Mouse (Mus musculus) myocyte (in vitro differentiated cells): ENCODE results near the gene Zbtb42.

Experiments used
- CEBPB ChIP-seq: IDR thresholded peaks from 2 replicates; pipeline ENCODE4 v1.6.1; 2011; ENCODE audit warnings: mild to moderate bottlenecking, moderate library complexity; ENCODE audit not compliant: poor library complexity, insufficient read depth, severe bottlenecking
- MAX ChIP-seq: IDR thresholded peaks from one replicate; pipeline ENCODE4 v1.6.1; 2011; ENCODE audit warnings: low read depth, mild to moderate bottlenecking, control low read depth
- POLR2A ChIP-seq: IDR thresholded peaks from one replicate; pipeline ENCODE4 v1.6.1; 2011; ENCODE audit warnings: low read depth, mild to moderate bottlenecking, control low read depth, moderate library complexity; ENCODE audit not compliant: insufficient read length
- TCF12 ChIP-seq: IDR thresholded peaks from one replicate; pipeline ENCODE4 v1.6.1; 2011; ENCODE audit warnings: mild to moderate bottlenecking, control low read depth; ENCODE audit not compliant: poor library complexity, insufficient read depth, severe bottlenecking

- TF ChIP-seq POLR2A (no peak), MAX (no peak), TCF12 (no peak), CEBPB (no peak)
These were observed 24.0 kb downstream of the Zbtb42 start for GRCm38 (mm10) chr12:112702374-112703320.
